Mouse (Mus musculus): ENCODE data around the gene Slc13a5. TPM values are rescaled to one million over a fixed set of nuclear protein-coding genes. Genes with fewer than 3 reads are reported as not detected.

The Slc13a5 gene
- total and polyA plus RNA-seq, 3 experiments: not detected

DNA sequence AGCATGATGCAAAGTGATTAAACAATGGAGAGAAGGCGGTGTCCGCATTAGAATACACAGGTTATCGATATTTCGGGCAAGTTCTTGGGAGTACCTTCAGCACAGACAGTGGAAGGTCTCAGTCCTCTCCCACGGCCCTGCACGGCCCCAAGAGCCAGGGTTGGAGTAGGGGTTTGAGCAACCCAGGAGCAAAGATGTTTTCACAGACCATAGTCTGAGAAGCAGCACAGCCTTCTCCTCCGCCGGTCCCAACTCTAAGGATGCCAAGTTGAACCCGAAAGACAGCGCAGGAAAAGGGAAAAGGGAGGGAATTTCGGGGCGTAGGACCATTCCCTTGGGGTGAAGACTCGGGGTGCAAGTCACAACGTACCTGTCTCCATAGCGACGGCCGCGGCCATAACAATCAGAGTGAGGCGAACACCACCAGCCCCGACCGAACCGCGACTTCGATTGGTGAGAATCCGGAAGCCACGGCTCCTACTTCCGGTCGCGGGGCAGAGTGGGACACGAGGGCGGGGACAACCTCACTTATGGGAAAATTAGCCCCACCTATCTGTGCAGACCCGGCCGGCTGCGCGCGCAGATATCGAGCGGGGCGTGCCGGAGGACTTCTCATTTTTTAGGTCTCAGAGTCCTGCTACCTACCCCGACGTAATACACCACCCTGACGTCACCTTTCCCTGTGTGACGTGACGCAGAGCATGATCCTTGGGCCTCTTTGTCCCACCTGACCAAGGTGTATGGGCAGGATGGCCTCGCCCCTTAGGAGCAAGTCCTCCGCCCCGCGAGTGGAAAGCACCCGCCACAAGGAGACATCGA lies 52.2 kb downstream of the Slc13a5 start:
- Histone ChIP-seq H3K36me3 (replicated peaks in 1 of 2; ENCODE audit: control insufficient read depth in 1 of 2, insufficient read depth in 1 of 2, low read length in 1 of 2) (peaks cover 18 to 33% of the 10 kb centered on the region in 2 experiments), H3K9me3 (replicated peaks; ENCODE audit: low read length) (no peaks in the 10 kb centered on the region), H3K27me3 (replicated peaks) (no peaks in the 10 kb centered on the region), H3K79me2 (replicated peaks; ENCODE audit: control insufficient read depth, extremely low read depth, insufficient read depth, poor library complexity, severe bottlenecking) (peaks cover 4% of the 10 kb centered on the region; the same call in 1 of the 2 replicates), H3K4me2 (ENCODE audit: insufficient read depth, low read depth, poor library complexity, severe bottlenecking) (peak overlapping the region; percentile 53), H3K4me3 (replicated peaks in 1 of 3; ENCODE audit: low read depth in 2 of 3, low read length in 2 of 3, poor library complexity in 1 of 3) (peak overlapping the region; percentile 70 to 99 (median 79)), H3K4me1 (ENCODE audit: control insufficient read depth in 1 of 2, insufficient read depth in 2 of 2) (peaks cover 10 to 39% of the 10 kb centered on the region in 2 experiments), H3K9ac (ENCODE audit: insufficient read depth, low read depth) (peak overlapping the region; percentile 95), H3K27ac (ENCODE audit: insufficient read depth, low read depth) (peak overlapping the region; percentile 22; the same call in 1 of the 2 replicates)
- in situ Hi-C loops (cut with MboI; ENCODE audit: low pct_ligation_motif_present, low pct_unique_long_range_greater_than_20kb, low sequenced_read_pairs): loop anchor here (5.0 to 25.0 kb wide), 2 partner anchors 223 to 323 kb away; partner anchors contain the start of gene Ggt6
- dilution Hi-C loops (cut with MboI; ENCODE audit: extremely low pct_ligation_motif_present, extremely low pct_unique_long_range_greater_than_20kb, low sequenced_read_pairs): no loop called here
- DNase-seq (ENCODE audit: extremely low read depth): peak; percentile 99
- TF ChIP-seq JUND (conservative IDR thresholded peaks at IDR 0.05; ENCODE audit: low read depth, low read length) (no peak), SIN3A (IDR thresholded peaks at IDR 0.05; ENCODE audit: low read length) (peak; percentile 96), ETS1 (conservative IDR thresholded peaks at IDR 0.05; ENCODE audit: low read depth, low read length) (peak; percentile 25; the same call in 1 of the 2 replicates), PAX5 (IDR thresholded peaks at IDR 0.05; ENCODE audit: low read length) (no peak), RCOR1 (conservative IDR thresholded peaks at IDR 0.05; ENCODE audit: low read depth, low read length) (no peak), BHLHE40 (IDR thresholded peaks at IDR 0.05; ENCODE audit: low read depth, low read length) (no peak), ZKSCAN1 (IDR thresholded peaks at IDR 0.05; ENCODE audit: borderline replicate concordance, low read depth, low read length) (no peak), CHD2 (IDR thresholded peaks at IDR 0.05; ENCODE audit: low read length) (no peak), POLR2AphosphoS2 (IDR thresholded peaks at IDR 0.05; ENCODE audit: low read depth, low read length) (peak; percentile 11; the same call in 1 of the 2 replicates), POLR2A (IDR thresholded peaks at IDR 0.05; ENCODE audit: low read depth, low read length) (peak; percentile 88), RAD21 (IDR thresholded peaks at IDR 0.05; ENCODE audit: low read depth, low read length) (no peak), E2F4 (IDR thresholded peaks at IDR 0.05; ENCODE audit: insufficient replicate concordance, low read depth, low read length) (no peak), TBP (conservative IDR thresholded peaks at IDR 0.05; ENCODE audit: low read depth, low read length) (peak; percentile 41; the same call in 1 of the 2 replicates), MAFK (IDR thresholded peaks at IDR 0.05; ENCODE audit: insufficient replicate concordance, low read length) (no peak), USF1 (IDR thresholded peaks at IDR 0.05; ENCODE audit: low read depth, low read length) (peak; percentile 2; the same call in 1 of the 2 replicates), CHD1 (IDR thresholded peaks at IDR 0.05; ENCODE audit: low read depth, low read length) (no peak), MAZ (IDR thresholded peaks at IDR 0.05; ENCODE audit: low read depth, low read length) (peak; percentile 51; the same call in 1 of the 2 replicates), USF2 (conservative IDR thresholded peaks at IDR 0.05; ENCODE audit: low read depth, low read length) (0 out of 2 replicates have a peak, but pooled peaks have one; percentile 5), TCF12 (IDR thresholded peaks at IDR 0.05; ENCODE audit: low read depth, low read length) (peak; percentile 79), ZMIZ1 (IDR thresholded peaks at IDR 0.05; ENCODE audit: low read depth, low read length) (peak; percentile 46; the same call in 1 of the 2 replicates), MAX (IDR thresholded peaks at IDR 0.05; ENCODE audit: low read length) (no peak; the same call in 1 of the 2 replicates), MEF2A (IDR thresholded peaks at IDR 0.05; ENCODE audit: borderline replicate concordance, low read depth, low read length) (peak; percentile 10; the same call in 1 of the 2 replicates), JUN (IDR thresholded peaks at IDR 0.05; ENCODE audit: insufficient read depth, low read depth, low read length) (peak; percentile 37; the same call in 1 of the 2 replicates), ELF1 (IDR thresholded peaks at IDR 0.05; ENCODE audit: low read depth, low read length) (peak; percentile 95), CTCF (conservative IDR thresholded peaks at IDR 0.05 in 1 of 2, IDR thresholded peaks at IDR 0.05 in 1 of 2; ENCODE audit: low read depth in 2 of 2, low read length in 2 of 2) (no peak), ZC3H11A (IDR thresholded peaks at IDR 0.05; ENCODE audit: low read depth, low read length) (no peak), NRF1 (IDR thresholded peaks at IDR 0.05; ENCODE audit: low read depth, low read length) (peak; percentile 91), SMC3 (IDR thresholded peaks at IDR 0.05; ENCODE audit: low read depth, low read length) (no peak), MYC (IDR thresholded peaks at IDR 0.05; ENCODE audit: low read depth, low read length) (0 out of 2 replicates have a peak, but pooled peaks have one; percentile 85), UBTF (IDR thresholded peaks at IDR 0.05; ENCODE audit: low read depth, low read length) (no peak), ZNF384 (IDR thresholded peaks at IDR 0.05; ENCODE audit: low read depth, low read length) (no peak), GABPA (IDR thresholded peaks at IDR 0.05; ENCODE audit: insufficient replicate concordance, low read depth, low read length) (peak; percentile 98), IRF4 (IDR thresholded peaks at IDR 0.05; ENCODE audit: low read depth, low read length) (peak; percentile 64), EP300 (IDR thresholded peaks at IDR 0.05; ENCODE audit: low read length) (no peak), HCFC1 (IDR thresholded peaks at IDR 0.05; ENCODE audit: low read depth, low read length) (peak; percentile 89), KAT2A (IDR thresholded peaks at IDR 0.05; ENCODE audit: insufficient replicate concordance, low read length) (0 out of 2 replicates have a peak, but pooled peaks have one; percentile 73), NELFE (IDR thresholded peaks at IDR 0.05; ENCODE audit: low read depth, low read length) (peak; percentile 74)
